Mouse (Mus musculus): ENCODE measurements around the gene Arsa. TPM values are rescaled to one million over a fixed set of nuclear protein-coding genes. Genes with fewer than 3 reads are reported as not detected.

Gene Arsa
- polyA plus RNA-seq, 1 experiment from 2014 or later, result 13.6 TPM

DNA sequence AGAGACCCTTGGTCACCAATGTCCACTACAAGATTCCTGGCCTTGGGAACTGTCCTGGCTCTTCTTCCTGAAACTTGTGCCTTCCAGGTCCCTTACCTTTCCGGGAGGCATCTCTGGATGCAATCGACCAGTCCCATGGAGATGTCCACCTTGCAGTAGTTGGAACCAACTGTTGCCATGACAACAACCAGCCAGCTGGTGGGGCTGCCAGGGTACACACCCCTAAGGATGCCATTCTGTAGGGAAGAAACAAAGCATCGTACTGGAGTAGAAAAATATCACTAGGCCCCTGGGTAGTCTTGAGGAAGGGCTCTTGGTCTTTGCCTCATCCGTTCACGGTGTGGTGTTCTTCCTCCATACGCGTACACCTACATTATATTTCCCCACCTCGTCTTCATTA lies 52.6 kb downstream of the Arsa start:
- no peak for ATAC-seq (ENCODE audit: low FRiP score)
- H3K4me3 ChIP-seq (replicated peaks), result no peak overlapping the region
- no peaks in the 10 kb centered on the region for H3K27me3 ChIP-seq
- H3K4me2 ChIP-seq, result no peak overlapping the region
- peaks cover 11% of the 10 kb centered on the region for H3K4me1 ChIP-seq
- 85% methylated on average over 8 of the region's 8 CpGs for WGBS
- no peaks in the 10 kb centered on the region for H3K9me3 ChIP-seq
- no peak overlapping the region for H3K9ac ChIP-seq
- H3K36me3 ChIP-seq (replicated peaks), result peaks cover 35% of the 10 kb centered on the region
- H3K27ac ChIP-seq, result no peak overlapping the region

Other genes with a start within 250 kb of the Arsa start
- gene Sbf1, start 162.1 kb downstream of the Arsa start, polyA plus RNA-seq (2016; fragmentation: Nextera tagmentation; extraction: Ambion mirVana), result 82.5 and 88.9 TPM in 2 replicates
- gene Adm2, start 154.7 kb downstream of the Arsa start, polyA plus RNA-seq (2016; fragmentation: Nextera tagmentation; extraction: Ambion mirVana), result not detected in 2 replicates
- gene Miox, start 143.0 kb downstream of the Arsa start, polyA plus RNA-seq (2016; fragmentation: Nextera tagmentation; extraction: Ambion mirVana), result not detected in 2 replicates
- 45.6 and 47.0 TPM in 2 replicates for gene Lmf2, start 121.8 kb downstream of the Arsa start, polyA plus RNA-seq (2016; fragmentation: Nextera tagmentation; extraction: Ambion mirVana)
- 186 and 191 TPM in 2 replicates for gene Ncaph2, start 121.7 kb downstream of the Arsa start, polyA plus RNA-seq (2016; fragmentation: Nextera tagmentation; extraction: Ambion mirVana)
- 4.7 and 5.1 TPM in 2 replicates for gene Sco2, start 103.6 kb downstream of the Arsa start, polyA plus RNA-seq (2016; fragmentation: Nextera tagmentation; extraction: Ambion mirVana)
- 1.1 and 1.4 TPM in 2 replicates for gene Tymp, start 100.4 kb downstream of the Arsa start, polyA plus RNA-seq (2016; fragmentation: Nextera tagmentation; extraction: Ambion mirVana)
- gene Odf3b, start 98.1 kb downstream of the Arsa start, polyA plus RNA-seq (2016; fragmentation: Nextera tagmentation; extraction: Ambion mirVana), result 1.1 TPM in 2 replicates
- not detected in 2 replicates for gene Klhdc7b, start 92.5 kb downstream of the Arsa start, polyA plus RNA-seq (2016; fragmentation: Nextera tagmentation; extraction: Ambion mirVana)
- gene Syce3, start 66.9 kb downstream of the Arsa start, polyA plus RNA-seq (2016; fragmentation: Nextera tagmentation; extraction: Ambion mirVana), result not detected in 2 replicates
- 0.67 and 0.70 TPM in 2 replicates for gene Cpt1b, start 51.6 kb downstream of the Arsa start, polyA plus RNA-seq (2016; fragmentation: Nextera tagmentation; extraction: Ambion mirVana)
- 3.8 and 5.0 TPM in 2 replicates for gene C730034F03Rik, start 47.8 kb downstream of the Arsa start, polyA plus RNA-seq (2016; fragmentation: Nextera tagmentation; extraction: Ambion mirVana)
- gene Gm44502, start 47.7 kb downstream of the Arsa start, polyA plus RNA-seq (2016; fragmentation: Nextera tagmentation; extraction: Ambion mirVana), result 0.27 TPM in 1 of 2 replicates, not detected in the other
- gene Chkb, start 47.5 kb downstream of the Arsa start, polyA plus RNA-seq (2016; fragmentation: Nextera tagmentation; extraction: Ambion mirVana), result 58.8 and 62.6 TPM in 2 replicates
- 44.1 and 51.6 TPM in 2 replicates for gene Mapk8ip2, start 23.5 kb downstream of the Arsa start, polyA plus RNA-seq (2016; fragmentation: Nextera tagmentation; extraction: Ambion mirVana)
- 7.9 and 8.8 TPM in 2 replicates for gene Shank3, start 22.2 kb upstream of the Arsa start, polyA plus RNA-seq (2016; fragmentation: Nextera tagmentation; extraction: Ambion mirVana)
- gene Acr, start 90.9 kb upstream of the Arsa start, polyA plus RNA-seq (2016; fragmentation: Nextera tagmentation; extraction: Ambion mirVana), result 1.5 and 1.7 TPM in 2 replicates
- gene Rabl2, start 114.5 kb upstream of the Arsa start, polyA plus RNA-seq (2016; fragmentation: Nextera tagmentation; extraction: Ambion mirVana), result 60.7 and 62.8 TPM in 2 replicates